Mouse (Mus musculus): ENCODE measurements around the gene Aoc3. TPM values are rescaled to one million over a fixed set of nuclear protein-coding genes. Genes with fewer than 3 reads are reported as not detected.
"Not testable (repeated sequence)": the region's sequence is repeated elsewhere in the genome, so short reads cannot be mapped to it uniquely, and the experiment has no call there.

Aoc3 gene
- total RNA-seq, 2 experiments from 2014 or later = 4.7 to 7.1 TPM

DNA sequence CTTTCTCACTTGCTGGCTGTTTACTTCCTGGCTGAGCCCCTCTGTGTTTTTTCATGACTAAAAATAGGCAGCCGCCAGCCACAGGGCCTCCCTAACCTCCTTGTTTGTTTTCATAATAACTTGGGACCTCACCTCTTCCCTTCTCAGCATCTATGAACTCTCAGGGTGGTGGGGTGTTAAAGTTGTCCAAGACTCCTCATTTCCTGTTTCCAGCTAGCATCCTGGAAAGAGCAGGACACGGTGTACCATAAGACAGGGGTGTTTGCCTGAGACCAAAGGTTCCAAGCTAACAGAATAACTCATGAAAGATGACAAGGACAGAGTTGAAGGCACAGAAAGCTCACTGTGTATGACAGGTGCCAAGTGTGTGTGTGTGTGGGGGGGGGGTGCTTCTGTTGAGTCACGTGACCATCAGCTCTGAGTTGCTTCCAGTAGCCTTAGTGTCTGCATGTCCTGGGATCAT lies 30.3 kb downstream of the Aoc3 start:
- intact Hi-C loops (cut with DNase I) = no loop called here
- DNase-seq = no peak

GRCm38 (mm10) chr11:101364531-101364931 lies 34.1 kb downstream of the Aoc3 start:
- intact Hi-C loops (cut with DNase I) = no loop called here
- no peak for DNase-seq

DNA sequence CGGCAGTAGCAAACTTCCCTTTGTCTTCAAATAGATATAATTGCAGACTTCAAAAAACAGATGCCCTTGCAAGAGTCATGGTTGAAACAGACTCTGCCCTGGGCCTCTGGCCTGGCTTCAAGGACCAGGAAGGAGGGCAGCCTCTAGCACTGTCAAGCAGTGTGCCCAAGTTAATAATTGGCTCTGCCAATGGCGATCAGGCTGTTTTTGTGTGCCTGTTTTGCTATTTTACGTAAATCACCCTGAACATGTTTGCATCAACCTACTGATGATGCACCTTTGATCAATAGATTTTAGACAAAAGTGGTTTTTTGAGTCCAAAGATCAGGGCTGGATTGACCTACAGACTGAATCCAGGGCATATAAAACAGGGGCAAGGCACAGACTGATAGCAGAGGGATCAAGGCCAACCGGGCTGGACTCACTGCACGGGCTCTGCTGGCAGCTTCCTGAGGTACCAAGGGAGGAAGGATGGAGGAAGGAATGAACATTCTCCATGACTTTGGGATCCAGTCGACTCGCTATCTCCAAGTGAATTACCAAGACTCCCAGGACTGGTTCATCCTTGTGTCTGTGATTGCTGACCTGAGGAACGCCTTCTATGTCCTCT lies 37.0 kb downstream of the Aoc3 start, which contains the start of gene G6pc:
Gene G6pc, plus strand, starts transcription at position 236 of the 610 bp plus-strand sequence.
- no peak for DNase-seq
- intact Hi-C loops (cut with DNase I) = no loop called here

DNA sequence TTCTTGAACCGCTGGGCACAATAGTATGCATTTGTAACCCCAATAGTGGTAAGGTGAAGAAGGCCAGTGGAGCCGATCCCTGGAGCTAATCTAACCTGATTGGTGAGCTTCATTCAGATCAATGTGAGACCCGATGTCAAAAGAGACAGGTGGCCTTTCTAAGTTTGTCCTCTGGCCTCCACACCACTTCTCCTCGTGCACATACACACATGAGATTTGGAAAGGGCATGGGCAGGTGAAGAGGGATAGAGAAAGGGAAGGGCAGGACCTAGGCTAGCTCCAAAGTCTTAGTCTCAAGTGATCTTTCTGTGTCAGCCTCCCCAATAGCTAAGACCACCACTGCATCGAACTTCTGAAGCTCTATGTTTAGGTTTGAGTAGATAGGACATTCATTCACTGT lies 39.7 kb downstream of the Aoc3 start:
- intact Hi-C loops (cut with DNase I) = no loop called here
- no peak for DNase-seq

- no peak for DNase-seq
- intact Hi-C loops (cut with DNase I) = no loop called here
Observed at GRCm38 (mm10) chr11:101374421-101374938, 44.1 kb downstream of the Aoc3 start.

- intact Hi-C loops (cut with DNase I) = not testable (repeated sequence)
Observed at GRCm38 (mm10) chr11:101378196-101378595, 47.8 kb downstream of the Aoc3 start.

DNA sequence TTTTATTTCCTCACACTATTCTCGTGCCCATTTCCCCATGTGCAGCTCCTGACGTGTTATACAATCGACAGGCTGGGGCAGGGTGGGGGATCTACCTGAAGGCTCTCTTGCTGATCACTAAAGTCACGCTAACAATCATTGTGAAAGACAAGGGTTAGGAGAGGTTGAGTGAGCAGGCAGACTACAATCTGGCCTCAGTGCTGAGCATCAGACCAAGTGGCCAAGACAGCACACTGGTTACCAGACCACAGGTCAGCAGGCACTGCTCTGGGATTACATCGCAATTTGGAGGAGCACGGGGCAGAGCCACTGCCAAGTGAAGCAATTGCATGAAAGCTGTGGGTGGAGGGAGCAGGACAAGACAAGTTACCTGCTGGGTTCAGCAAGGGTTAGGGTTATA lies 48.5 kb downstream of the Aoc3 start:
- intact Hi-C loops (cut with DNase I) = no loop called here

More at GRCm38 (mm10) chr11:101378196-101378595, 47.8 kb downstream of the Aoc3 start:
- not testable (repeated sequence) for DNase-seq

DNA sequence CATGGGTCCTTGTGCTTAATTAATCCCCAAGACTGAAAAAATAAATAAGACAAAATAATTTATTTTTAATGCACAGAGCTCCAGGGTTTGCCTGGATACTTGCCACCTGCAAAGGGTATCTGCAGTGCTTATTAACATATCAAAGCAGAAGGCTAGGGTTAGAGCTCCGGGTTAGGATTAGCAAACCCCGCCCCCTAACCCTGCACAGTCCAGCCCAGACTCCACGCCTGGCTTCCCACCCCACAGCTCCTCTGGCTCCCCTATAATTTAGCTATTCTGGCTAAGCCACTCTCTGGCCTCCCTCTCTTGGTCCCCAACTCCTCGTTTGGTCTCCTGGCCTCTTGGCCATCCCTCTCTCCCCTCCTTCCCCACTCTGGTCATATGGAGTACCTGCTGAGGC lies 51.4 kb downstream of the Aoc3 start:
- no peak for DNase-seq
- intact Hi-C loops (cut with DNase I) = no loop called here

More for the DNA sequence above, 48.5 kb downstream of the Aoc3 start:
- no peak for DNase-seq

Small RNA genes within 50 kb of the gene (microRNA-seq; reads per million reads assigned to microRNA genes)
- gene Gm25593 = 0 reads per million in 2 experiments

Other genes with a start within 250 kb of the Aoc3 start
- gene Coasy, start 248.0 kb upstream of the Aoc3 start, total RNA-seq (2021) = 1 to 10 TPM; 8.0 to 8.9 TPM
- 10 to 100 TPM in 1 of 2 experiments, 1 to 10 TPM in 1; 8.8 to 12.4 TPM for gene Mlx, start 243.3 kb upstream of the Aoc3 start, total RNA-seq (2021)
- 1 to 10 TPM; 1.6 to 2.1 TPM for gene Psmc3ip, start 235.2 kb upstream of the Aoc3 start, total RNA-seq (2021)
- 10 to 100 TPM; 29.6 to 29.7 TPM for gene Retreg3, start 210.7 kb upstream of the Aoc3 start, total RNA-seq (2021)
- 10 to 100 TPM; 23.9 TPM for gene Tubg1, start 210.7 kb upstream of the Aoc3 start, total RNA-seq (2021)
- gene Tubg2, start 174.7 kb upstream of the Aoc3 start, total RNA-seq (2021) = 1 to 10 TPM; 2.3 to 2.6 TPM
- gene Cntnap1, start 160.1 kb upstream of the Aoc3 start, total RNA-seq (2021) = 1 to 10 TPM; 1.1 to 2.1 TPM
- gene Plekhh3, start 159.3 kb upstream of the Aoc3 start, total RNA-seq (2021) = 10 to 100 TPM; 22.4 to 27.6 TPM
- not detected for gene Ccr10, start 155.2 kb upstream of the Aoc3 start, total RNA-seq (2021)
- 10 to 100 TPM; 20.5 to 23.8 TPM for gene Ezh1, start 104.1 kb upstream of the Aoc3 start, total RNA-seq (2021)
- gene Ramp2, start 84.6 kb upstream of the Aoc3 start, total RNA-seq (2021) = 10 to 100 TPM; 35.3 to 38.3 TPM
- gene Vps25, start 76.9 kb upstream of the Aoc3 start, total RNA-seq (2021) = 10 to 100 TPM; 36.2 to 39.4 TPM
- gene Wnk4, start 70.0 kb upstream of the Aoc3 start, total RNA-seq (2021) = under 1 TPM; 0.10 to 0.15 TPM
- gene Cntd1, start 51.6 kb upstream of the Aoc3 start, total RNA-seq (2021) = under 1 TPM; 0.10 to 0.15 TPM
- gene Coa3, start 51.5 kb upstream of the Aoc3 start, total RNA-seq (2021) = 10 to 100 TPM; 64.3 to 71.4 TPM
- 10 to 100 TPM; 73.9 to 78.0 TPM for gene Becn1, start 28.3 kb upstream of the Aoc3 start, total RNA-seq (2021)
- 10 to 100 TPM; 54.1 to 57.8 TPM for gene Psme3, start 14.4 kb upstream of the Aoc3 start, total RNA-seq (2021)
- 1 to 10 TPM in 1 of 2 experiments, under 1 TPM in 1; 0.92 to 1.2 TPM for gene Aoc2, start 5.5 kb upstream of the Aoc3 start, total RNA-seq (2021)
- gene G6pc, start 37.0 kb downstream of the Aoc3 start, total RNA-seq (2021) = not detected
- gene Aarsd1, start 87.0 kb downstream of the Aoc3 start, total RNA-seq (2021) = 10 to 100 TPM; 10.5 to 19.4 TPM
- 10 to 100 TPM in 1 of 2 experiments, 1 to 10 TPM in 1; 8.1 to 13.0 TPM for gene Gm27029, start 94.2 kb downstream of the Aoc3 start, total RNA-seq (2021)
- 1 to 10 TPM; 6.7 to 7.9 TPM for gene Rundc1, start 94.5 kb downstream of the Aoc3 start, total RNA-seq (2021)
- 100 to 1,000 TPM in 1 of 2 experiments, 10 to 100 TPM in 1; 83.5 to 111 TPM for gene Ptges3l, start 94.7 kb downstream of the Aoc3 start, total RNA-seq (2021)
- 10 to 100 TPM; 35.1 to 42.1 TPM for gene Rpl27, start 111.7 kb downstream of the Aoc3 start, total RNA-seq (2021)
- 10 to 100 TPM in 1 of 2 experiments, 1 to 10 TPM in 1; 9.1 to 13.0 TPM for gene Ifi35, start 117.8 kb downstream of the Aoc3 start, total RNA-seq (2021)
- gene Rnd2, start 134.4 kb downstream of the Aoc3 start, total RNA-seq (2021) = 1 to 10 TPM; 2.8 to 3.0 TPM
- gene Vat1, start 135.6 kb downstream of the Aoc3 start, total RNA-seq (2021) = 10 to 100 TPM; 11.5 to 12.3 TPM
- gene Brca1, start 221.3 kb downstream of the Aoc3 start, total RNA-seq (2021) = under 1 TPM; 0.31 to 0.57 TPM
- gene Nbr1, start 221.5 kb downstream of the Aoc3 start, total RNA-seq (2021) = 10 to 100 TPM; 54.0 to 61.6 TPM

Measured in gastrocnemius, postnatal 36 days (tissue).